Mouse (Mus musculus): ENCODE data around the gene Slc15a1. TPM values are rescaled to one million over a fixed set of nuclear protein-coding genes. Genes with fewer than 3 reads are reported as not detected.

Slc15a1 gene
- polyA plus RNA-seq, 1 experiment from 2014 or later: not detected

- Histone ChIP-seq H3K27ac (no peak overlapping the region), H3K79me2 (ENCODE audit: inconsistent target) (no peaks in the 10 kb centered on the region), H3K36me3 (ENCODE audit: inconsistent target) (no peaks in the 10 kb centered on the region), H3K4me3 (ENCODE audit: inconsistent target) (no peak overlapping the region)
- WGBS (ENCODE audit: missing documents): 71% methylated on average over 7 of the region's 7 CpGs
Observed at GRCm38 (mm10) chr14:121451424-121452029, 53.5 kb downstream of the Slc15a1 start.

- Histone ChIP-seq H3K27ac (no peak overlapping the region), H3K36me3 (ENCODE audit: inconsistent target) (no peaks in the 10 kb centered on the region), H3K4me3 (ENCODE audit: inconsistent target) (no peak overlapping the region), H3K79me2 (ENCODE audit: inconsistent target) (no peaks in the 10 kb centered on the region)
- WGBS (ENCODE audit: missing documents): 18% methylated on average over 18 of the region's 18 CpGs
Observed at GRCm38 (mm10) chr14:121450504-121451423, 54.3 kb downstream of the Slc15a1 start.

- no peak overlapping the region for H3K27ac ChIP-seq
- H3K4me3 ChIP-seq (ENCODE audit: inconsistent target): no peak overlapping the region
- H3K36me3 ChIP-seq (ENCODE audit: inconsistent target): no peaks in the 10 kb centered on the region
- 45% methylated on average over 9 of the region's 9 CpGs for WGBS (ENCODE audit: missing documents)
- no peaks in the 10 kb centered on the region for H3K79me2 ChIP-seq (ENCODE audit: inconsistent target)
Observed at GRCm38 (mm10) chr14:121446951-121447350, 58.1 kb downstream of the Slc15a1 start.

- WGBS (ENCODE audit: missing documents): 19% methylated on average over 8 of the region's 8 CpGs
- no peaks in the 10 kb centered on the region for H3K79me2 ChIP-seq (ENCODE audit: inconsistent target)
- H3K36me3 ChIP-seq (ENCODE audit: inconsistent target): no peaks in the 10 kb centered on the region
- H3K27ac ChIP-seq: no peak overlapping the region
- no peak overlapping the region for H3K4me3 ChIP-seq (ENCODE audit: inconsistent target)
Observed at GRCm38 (mm10) chr14:121445194-121445593, 59.9 kb downstream of the Slc15a1 start.

GRCm38 (mm10) chr14:121440807-121441206, 64.2 kb downstream of the Slc15a1 start:
- WGBS (ENCODE audit: missing documents): 86% methylated on average over 6 of the region's 6 CpGs
- no peak overlapping the region for H3K4me3 ChIP-seq (ENCODE audit: inconsistent target)
- no peak overlapping the region for H3K27ac ChIP-seq
- H3K79me2 ChIP-seq (ENCODE audit: inconsistent target): no peaks in the 10 kb centered on the region
- no peaks in the 10 kb centered on the region for H3K36me3 ChIP-seq (ENCODE audit: inconsistent target)

- H3K27ac ChIP-seq: peak overlapping the region; percentile 24; the same call in 1 of the 2 replicates
- H3K4me3 ChIP-seq (ENCODE audit: inconsistent target): no peak overlapping the region
- WGBS (ENCODE audit: missing documents): 28% methylated on average over 6 of the region's 6 CpGs
- no peaks in the 10 kb centered on the region for H3K79me2 ChIP-seq (ENCODE audit: inconsistent target)
- H3K36me3 ChIP-seq (ENCODE audit: inconsistent target): no peaks in the 10 kb centered on the region
Observed at GRCm38 (mm10) chr14:121437026-121437425, 68.0 kb downstream of the Slc15a1 start.

- H3K27ac ChIP-seq: peak overlapping the region; percentile 48
- H3K4me3 ChIP-seq (ENCODE audit: inconsistent target): no peak overlapping the region
- no peaks in the 10 kb centered on the region for H3K36me3 ChIP-seq (ENCODE audit: inconsistent target)
- no peaks in the 10 kb centered on the region for H3K79me2 ChIP-seq (ENCODE audit: inconsistent target)
- 93% methylated on average over 3 of the region's 3 CpGs for WGBS (ENCODE audit: missing documents)
Observed at GRCm38 (mm10) chr14:121436455-121436854, 68.6 kb downstream of the Slc15a1 start.

- H3K4me3 ChIP-seq (ENCODE audit: inconsistent target): no peak overlapping the region
- H3K36me3 ChIP-seq (ENCODE audit: inconsistent target): no peaks in the 10 kb centered on the region
- H3K79me2 ChIP-seq (ENCODE audit: inconsistent target): no peaks in the 10 kb centered on the region
- WGBS (ENCODE audit: missing documents): 67% methylated on average over 6 of the region's 6 CpGs
- peak overlapping the region; percentile 48 for H3K27ac ChIP-seq
Observed at GRCm38 (mm10) chr14:121435794-121436193, 69.3 kb downstream of the Slc15a1 start.

GRCm38 (mm10) chr14:121431261-121431660, 73.8 kb downstream of the Slc15a1 start:
- Histone ChIP-seq H3K4me3 (ENCODE audit: inconsistent target) (no peak overlapping the region), H3K27ac (no peak overlapping the region), H3K79me2 (ENCODE audit: inconsistent target) (no peaks in the 10 kb centered on the region), H3K36me3 (ENCODE audit: inconsistent target) (no peaks in the 10 kb centered on the region)
- 99% methylated on average over 7 of the region's 7 CpGs for WGBS (ENCODE audit: missing documents)

GRCm38 (mm10) chr14:121429854-121430535, 75.1 kb downstream of the Slc15a1 start:
- Histone ChIP-seq H3K4me3 (ENCODE audit: inconsistent target) (no peak overlapping the region), H3K27ac (no peak overlapping the region), H3K79me2 (ENCODE audit: inconsistent target) (no peaks in the 10 kb centered on the region), H3K36me3 (ENCODE audit: inconsistent target) (no peaks in the 10 kb centered on the region)
- WGBS (ENCODE audit: missing documents): 91% methylated on average over 17 of the region's 17 CpGs

- WGBS (ENCODE audit: missing documents): 86% methylated on average over 4 of the region's 4 CpGs
- no peak overlapping the region for H3K27ac ChIP-seq
- H3K79me2 ChIP-seq (ENCODE audit: inconsistent target): no peaks in the 10 kb centered on the region
- no peaks in the 10 kb centered on the region for H3K36me3 ChIP-seq (ENCODE audit: inconsistent target)
- H3K4me3 ChIP-seq (ENCODE audit: inconsistent target): no peak overlapping the region
Observed at GRCm38 (mm10) chr14:121428148-121428547, 76.9 kb downstream of the Slc15a1 start.

- H3K36me3 ChIP-seq (ENCODE audit: inconsistent target): no peaks in the 10 kb centered on the region
- no peak overlapping the region for H3K4me3 ChIP-seq (ENCODE audit: inconsistent target)
- H3K27ac ChIP-seq: no peak overlapping the region
- no peaks in the 10 kb centered on the region for H3K79me2 ChIP-seq (ENCODE audit: inconsistent target)
Observed at GRCm38 (mm10) chr14:121426743-121427142, 78.3 kb downstream of the Slc15a1 start.

GRCm38 (mm10) chr14:121425004-121425793, 79.9 kb downstream of the Slc15a1 start:
- no peaks in the 10 kb centered on the region for H3K79me2 ChIP-seq (ENCODE audit: inconsistent target)
- WGBS (ENCODE audit: missing documents): 92% methylated on average over 7 of the region's 7 CpGs

GRCm38 (mm10) chr14:121423341-121423751, 81.7 kb downstream of the Slc15a1 start:
- H3K27ac ChIP-seq: peak overlapping the region; percentile 43
- no peak overlapping the region for H3K4me3 ChIP-seq (ENCODE audit: inconsistent target)
- 9% methylated on average over 7 of the region's 7 CpGs for WGBS (ENCODE audit: missing documents)
- H3K79me2 ChIP-seq (ENCODE audit: inconsistent target): no peaks in the 10 kb centered on the region
- no peaks in the 10 kb centered on the region for H3K36me3 ChIP-seq (ENCODE audit: inconsistent target)

More at GRCm38 (mm10) chr14:121425004-121425793, 79.9 kb downstream of the Slc15a1 start:
- Histone ChIP-seq H3K36me3 (ENCODE audit: inconsistent target) (no peaks in the 10 kb centered on the region), H3K27ac (no peak overlapping the region), H3K4me3 (ENCODE audit: inconsistent target) (no peak overlapping the region)
